Mouse (Mus musculus) heart, embryonic 16.5 days (tissue): ENCODE data around the gene Aox1. TPM values are rescaled to one million over a fixed set of nuclear protein-coding genes. Genes with fewer than 3 reads are reported as not detected.
"Not testable (repeated sequence)": the region's sequence is repeated elsewhere in the genome, so short reads cannot be mapped to it uniquely, and the experiment has no call there.

Experiments
- ATAC-seq: fragments of 200-750 bp; cut with Nextera tagmentation; replicated peaks from 2 replicates; pipeline ENCODE4 v1.8.0; 2017; ENCODE audit warnings: moderate number of reproducible peaks; ENCODE audit not compliant: insufficient read depth, low FRiP score; ENCODE audit errors: extremely low read depth
- H3K27ac ChIP-seq: fragments of 300-500 bp; sonication (generic); 2 replicates; pipeline ENCODE4 v1.5.1; 2014; ENCODE audit warnings: mild to moderate bottlenecking, low read length, control low read depth, moderate library complexity
- H3K27me3 ChIP-seq: fragments of 300-500 bp; sonication (generic); 2 replicates; pipeline ENCODE4 v1.6.1; 2014; ENCODE audit warnings: low read length, mixed read lengths; ENCODE audit not compliant: control insufficient read depth, insufficient read depth
- H3K36me3 ChIP-seq: fragments of 300-500 bp; sonication (generic); 2 replicates; pipeline ENCODE4 v1.6.1; 2014; ENCODE audit not compliant: control insufficient read depth, insufficient read depth
- H3K4me1 ChIP-seq: fragments of 300-500 bp; sonication (generic); 2 replicates; pipeline ENCODE4 v1.6.1; 2014; ENCODE audit warnings: low read length, mixed read lengths; ENCODE audit not compliant: control insufficient read depth, insufficient read depth
- H3K4me2 ChIP-seq: fragments of 300-500 bp; sonication (generic); 2 replicates; pipeline ENCODE4 v1.6.1; 2014; ENCODE audit warnings: low read depth, mild to moderate bottlenecking, control low read depth, low read length
- H3K4me3 ChIP-seq: fragments of 300-500 bp; sonication (generic); 2 replicates; pipeline ENCODE4 v1.5.1; 2014; ENCODE audit warnings: mild to moderate bottlenecking, control low read depth, low read length
- H3K9ac ChIP-seq: fragments of 300-500 bp; sonication (generic); 2 replicates; pipeline ENCODE4 v1.6.1; 2014; ENCODE audit warnings: low read length, control low read depth
- H3K9me3 ChIP-seq: fragments of 300-500 bp; sonication (generic); replicated peaks from 2 replicates; pipeline ENCODE4 v1.6.1; 2016; ENCODE audit warnings: low read length; ENCODE audit not compliant: control insufficient read depth
- WGBS: fragments of 180-500 bp; shearing (Covaris S2); extraction: QIAGEN DNeasy Blood & Tissue Kit; methylation state at CpG from one replicate; pipeline ENCODE4 v1.1.7; 2014; 5-methylcytosine and 5-hydroxymethylcytosine counted together
- polyA plus RNA-seq: library from polyadenylated mRNA; unstranded; fragments of >200 nt; fragmentation: Nextera tagmentation; extraction: Ambion mirVana; gene quantifications from 2 replicates; pipeline ENCODE4 v1.2.1, GENCODE M21; 2015

Gene Aox1
- polyA plus RNA-seq, 1 experiment from 2014 or later, result 0.85 TPM

DNA sequence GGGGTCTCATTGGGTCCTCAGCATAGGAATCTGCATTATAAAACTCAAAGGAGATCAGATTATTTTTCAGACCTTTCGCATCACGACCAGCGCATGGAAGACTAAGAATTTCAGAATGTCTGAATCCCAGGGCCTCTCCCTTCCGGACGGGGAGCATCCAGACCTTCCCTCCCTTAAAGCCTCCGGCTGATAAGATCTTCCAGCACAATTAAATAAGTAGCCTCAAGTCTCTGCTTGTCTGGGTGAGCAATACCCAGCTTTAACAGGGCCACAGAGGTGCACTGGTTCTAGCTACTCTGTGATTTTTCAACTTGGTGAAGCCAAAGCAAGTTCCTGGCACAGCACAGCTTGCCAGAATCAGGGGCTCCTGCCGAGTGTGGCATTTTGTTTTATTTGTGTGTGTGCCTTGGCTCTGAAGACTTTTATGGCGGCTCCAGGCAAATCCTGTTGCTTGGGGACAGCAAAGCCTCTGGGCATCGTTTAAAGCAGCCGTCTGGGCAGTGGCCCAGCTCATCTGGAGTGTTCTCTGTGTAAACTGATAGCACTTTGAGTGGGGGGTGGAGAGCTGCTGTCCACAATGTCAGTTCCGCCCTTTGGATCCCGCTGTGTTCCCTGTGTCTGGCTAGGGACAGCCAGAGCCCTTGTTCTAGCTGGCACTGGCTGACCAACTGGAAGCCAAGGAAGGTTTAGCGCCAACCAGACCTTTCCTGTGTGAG lies 583 bp downstream of the Aox1 start:
- Histone ChIP-seq H3K27ac (peak overlapping the region; percentile 80), H3K27me3 (no peaks in the 10 kb centered on the region), H3K9me3 (no peaks in the 10 kb centered on the region), H3K36me3 (no peaks in the 10 kb centered on the region), H3K4me2 (peak overlapping the region; percentile 77), H3K9ac (peak overlapping the region; percentile 57), H3K4me1 (peaks cover 29% of the 10 kb centered on the region), H3K4me3 (peak overlapping the region; percentile 49)
- peak; percentile 92 for ATAC-seq
- 17% methylated on average over 13 of the region's 13 CpGs for WGBS

DNA sequence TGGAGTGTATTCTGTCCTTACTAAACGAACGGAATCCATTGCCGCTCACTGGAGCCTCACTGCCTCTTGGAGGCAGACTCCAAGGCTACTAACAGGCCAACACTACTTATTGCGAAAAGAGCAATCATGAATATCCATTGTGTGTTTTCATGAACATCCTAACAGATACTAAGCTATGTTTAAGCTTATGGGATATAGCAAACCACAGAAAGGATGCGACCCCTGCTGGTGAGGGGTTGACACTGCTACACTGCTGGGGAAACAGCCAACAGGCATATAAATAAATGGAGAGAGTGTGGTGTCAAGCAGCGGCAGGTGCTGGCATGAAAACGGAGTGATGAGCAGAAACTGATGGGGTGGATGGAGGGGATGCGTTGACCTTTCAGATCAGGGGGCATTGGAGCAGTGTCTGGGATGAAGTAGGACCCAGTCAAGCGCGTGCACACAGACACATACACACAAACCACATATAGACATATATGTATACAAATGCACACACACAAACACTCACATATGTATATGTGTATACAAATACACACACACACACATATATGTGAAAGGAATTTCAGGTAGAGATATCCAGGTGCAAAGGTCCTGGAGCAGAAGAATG lies 1.5 kb downstream of the Aox1 start:
- no peak for ATAC-seq
- peak overlapping the region; percentile 77 for H3K4me2 ChIP-seq
- no peak overlapping the region for H3K9ac ChIP-seq
- no peaks in the 10 kb centered on the region for H3K36me3 ChIP-seq
- H3K27ac ChIP-seq, result peak overlapping the region; percentile 80
- no peaks in the 10 kb centered on the region for H3K9me3 ChIP-seq
- 64% methylated on average over 10 of the region's 10 CpGs for WGBS
- no peaks in the 10 kb centered on the region for H3K27me3 ChIP-seq
- H3K4me1 ChIP-seq, result peaks cover 29% of the 10 kb centered on the region
- H3K4me3 ChIP-seq, result no peak overlapping the region

DNA sequence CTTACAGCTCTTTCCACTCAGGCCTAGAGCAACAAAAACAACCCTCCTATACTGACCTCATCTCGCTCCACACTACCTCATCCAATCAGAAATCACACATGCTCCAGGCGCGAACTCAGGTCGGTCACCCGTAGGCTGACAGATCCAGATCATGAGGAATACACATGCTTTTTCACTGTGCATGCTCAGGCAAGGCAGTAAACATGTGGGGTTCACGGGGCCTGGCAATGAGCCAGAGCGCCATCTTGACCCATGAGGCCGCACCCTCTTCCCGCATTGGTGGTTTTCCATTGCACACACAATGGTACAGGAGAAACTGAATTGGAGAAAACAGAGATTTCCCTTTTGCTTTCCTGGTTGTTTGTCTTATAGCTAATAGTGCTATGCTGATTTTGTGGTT lies 7.6 kb downstream of the Aox1 start:
- H3K4me2 ChIP-seq, H3K36me3 ChIP-seq, H3K4me3 ChIP-seq, H3K9ac ChIP-seq, H3K9me3 ChIP-seq, H3K27ac ChIP-seq, ATAC-seq, H3K4me1 ChIP-seq, H3K27me3 ChIP-seq: not testable (repeated sequence)
- WGBS, result 91% methylated on average over 9 of the region's 9 CpGs

DNA sequence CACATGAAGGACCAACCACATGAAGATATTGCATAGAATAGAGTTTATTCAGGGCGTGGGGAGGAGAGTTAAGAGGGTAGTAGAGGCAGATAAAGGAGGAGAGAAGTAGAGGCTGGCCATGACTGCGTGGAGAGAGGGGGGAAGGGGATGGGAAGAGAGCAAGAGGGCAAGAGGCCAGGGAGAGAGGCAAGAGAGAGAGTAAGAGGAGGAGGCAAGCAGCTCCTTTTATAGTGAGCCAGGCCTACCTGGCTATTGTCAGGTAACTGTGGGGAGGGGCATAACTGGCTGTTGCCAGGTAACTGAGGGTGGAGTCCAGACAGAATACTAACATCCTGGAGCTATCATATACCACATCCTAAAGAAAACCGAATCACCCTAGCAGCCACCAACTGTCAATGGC lies 15.3 kb downstream of the Aox1 start:
- no peaks in the 10 kb centered on the region for H3K27me3 ChIP-seq
- 55% methylated on average over 3 of the region's 3 CpGs for WGBS
- no peaks in the 10 kb centered on the region for H3K4me1 ChIP-seq
- no peaks in the 10 kb centered on the region for H3K36me3 ChIP-seq
- no peaks in the 10 kb centered on the region for H3K9me3 ChIP-seq
- H3K4me3 ChIP-seq, result no peak overlapping the region
- no peak overlapping the region for H3K4me2 ChIP-seq
- H3K27ac ChIP-seq, result no peak overlapping the region
- no peak overlapping the region for H3K9ac ChIP-seq
- ATAC-seq, result no peak

DNA sequence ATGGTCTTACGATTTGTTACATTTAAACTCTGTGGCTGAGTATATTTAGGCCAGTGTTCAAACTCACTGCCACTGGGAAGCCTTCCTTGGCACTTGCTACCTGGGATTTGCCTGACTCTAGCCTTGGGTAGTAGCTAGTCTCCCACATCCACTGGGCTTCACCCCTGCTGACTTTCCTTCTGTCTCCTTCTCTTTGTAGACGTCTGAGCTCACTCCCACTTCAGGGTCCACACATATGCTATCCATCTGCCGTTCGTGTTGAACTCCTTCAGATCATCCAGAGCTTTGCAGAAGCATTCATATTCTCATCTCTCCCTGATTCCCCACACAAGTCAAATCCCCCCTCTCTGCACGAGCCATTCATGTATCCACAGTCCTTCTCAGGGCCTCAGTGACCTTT lies 15.8 kb downstream of the Aox1 start:
- no peak for ATAC-seq
- 61% methylated on average over 5 of the region's 5 CpGs for WGBS
- Histone ChIP-seq H3K9me3 (no peaks in the 10 kb centered on the region), H3K27me3 (no peaks in the 10 kb centered on the region), H3K4me1 (no peaks in the 10 kb centered on the region), H3K4me2 (no peak overlapping the region), H3K27ac (no peak overlapping the region), H3K4me3 (no peak overlapping the region), H3K36me3 (no peaks in the 10 kb centered on the region), H3K9ac (no peak overlapping the region)

- ATAC-seq, result no peak
- Histone ChIP-seq H3K4me3 (no peak overlapping the region), H3K27ac (no peak overlapping the region), H3K27me3 (no peaks in the 10 kb centered on the region), H3K9me3 (no peaks in the 10 kb centered on the region), H3K4me2 (no peak overlapping the region), H3K9ac (no peak overlapping the region), H3K4me1 (no peaks in the 10 kb centered on the region), H3K36me3 (no peaks in the 10 kb centered on the region)
- WGBS, result 74% methylated on average over 3 of the region's 3 CpGs
These were observed 17.1 kb downstream of the Aox1 start for GRCm38 (mm10) chr1:58046721-58047290.

- H3K4me3 ChIP-seq, result no peak overlapping the region
- 91% methylated on average over 5 of the region's 5 CpGs for WGBS
- no peak for ATAC-seq
- H3K27ac ChIP-seq, result no peak overlapping the region
- H3K4me1 ChIP-seq, result no peaks in the 10 kb centered on the region
- H3K4me2 ChIP-seq, result no peak overlapping the region
- no peak overlapping the region for H3K9ac ChIP-seq
- H3K36me3 ChIP-seq, result no peaks in the 10 kb centered on the region
- H3K27me3 ChIP-seq, result no peaks in the 10 kb centered on the region
- no peaks in the 10 kb centered on the region for H3K9me3 ChIP-seq
These were observed 19.4 kb downstream of the Aox1 start for GRCm38 (mm10) chr1:58049126-58049525.

DNA sequence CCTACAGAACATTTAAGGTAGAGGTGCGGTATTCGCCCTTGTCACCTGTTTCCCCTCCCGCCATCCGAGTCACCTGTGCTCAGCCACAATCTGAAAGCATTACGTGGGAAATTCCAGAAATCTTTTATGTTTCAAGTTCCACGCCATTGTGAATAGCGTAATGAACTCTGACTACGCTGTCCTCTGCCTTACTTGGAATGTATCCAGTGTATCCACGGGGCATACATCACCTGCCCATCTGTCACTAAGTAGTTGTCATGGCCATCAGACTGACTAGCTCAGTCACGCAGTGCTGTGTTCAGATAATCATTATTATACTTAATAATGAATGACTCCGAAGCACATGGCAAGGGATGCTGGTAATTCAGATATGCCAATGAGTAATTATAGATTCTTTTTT lies 25.9 kb downstream of the Aox1 start:
- Histone ChIP-seq H3K4me2 (no peak overlapping the region), H3K36me3 (no peaks in the 10 kb centered on the region), H3K4me1 (no peaks in the 10 kb centered on the region), H3K9ac (no peak overlapping the region), H3K27ac (no peak overlapping the region), H3K4me3 (no peak overlapping the region), H3K9me3 (no peaks in the 10 kb centered on the region), H3K27me3 (no peaks in the 10 kb centered on the region)
- no peak for ATAC-seq
- WGBS, result 84% methylated on average over 11 of the region's 11 CpGs

DNA sequence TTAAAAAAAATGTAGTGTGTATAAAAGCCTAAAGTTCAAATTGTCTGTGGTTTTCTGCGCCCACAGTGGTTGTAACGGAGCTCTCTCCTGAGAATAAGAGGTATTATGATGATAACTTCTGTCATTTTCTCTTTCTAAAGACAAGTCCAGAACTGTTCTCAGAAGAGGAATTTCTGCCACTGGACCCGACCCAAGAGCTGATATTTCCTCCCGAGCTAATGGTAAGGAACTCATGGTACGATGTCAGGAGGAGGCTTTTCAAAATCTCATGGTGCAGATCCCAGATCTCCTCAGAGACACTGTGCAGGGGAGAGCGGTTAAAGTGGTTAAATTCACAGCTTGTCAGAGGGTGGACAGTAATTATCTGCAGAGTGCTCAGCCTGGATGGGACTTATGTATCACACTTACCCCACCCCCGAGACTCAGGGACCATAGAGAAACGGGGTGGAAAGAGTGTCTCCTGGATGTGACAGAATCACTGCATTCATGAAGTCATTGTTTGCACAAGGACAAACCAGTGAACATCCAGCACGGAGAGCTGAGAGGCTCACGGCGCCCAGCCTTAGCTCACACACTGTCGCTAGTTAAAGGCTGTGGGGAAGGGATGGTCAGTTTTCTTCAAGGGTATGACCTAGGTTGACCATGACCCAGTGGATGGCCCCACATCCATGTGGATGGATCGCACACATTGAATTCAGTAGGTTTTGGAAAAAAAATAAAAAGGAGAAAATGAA lies 26.5 kb downstream of the Aox1 start:
- no peak; the same call in 1 of the 2 replicates for ATAC-seq
- Histone ChIP-seq H3K27me3 (no peaks in the 10 kb centered on the region), H3K9me3 (no peaks in the 10 kb centered on the region), H3K4me3 (no peak overlapping the region), H3K27ac (no peak overlapping the region), H3K4me2 (peak overlapping the region; percentile 38; the same call in 1 of the 2 replicates), H3K4me1 (no peaks in the 10 kb centered on the region), H3K9ac (no peak overlapping the region), H3K36me3 (no peaks in the 10 kb centered on the region)
- WGBS, result 65% methylated on average over 13 of the region's 13 CpGs
